Mouse (Mus musculus) left cerebral cortex, adult 6 months (tissue): Measurements from ENCODE around the gene Gm20388. TPM values are rescaled to one million over a fixed set of nuclear protein-coding genes. Genes with fewer than 3 reads are reported as not detected.

Source experiments
- polyA plus RNA-seq: library from polyadenylated mRNA; unstranded; fragments of <200 nt; fragmentation: Nextera tagmentation; gene quantifications from 2 replicates; pipeline ENCODE4 v1.2.3, GENCODE M21; 2021

The Gm20388 gene
- polyA plus RNA-seq, 1 experiment from 2014 or later = not detected

GRCm38 (mm10) chr8:121107668-121108656 lies 1197.3 kb downstream of the Gm20388 start, which contains the start of gene Mthfsd:
Gene Mthfsd (minus strand): TSS chr8:121108392.

GRCm38 (mm10) chr8:121115948-121116347 lies 1205.3 kb downstream of the Gm20388 start, which contains the start of gene Foxc2:
Gene Foxc2 (plus strand): TSS chr8:121116171.

GRCm38 (mm10) chr8:121127756-121128375 lies 1217.2 kb downstream of the Gm20388 start, which contains the start of gene Foxl1:
Gene Foxl1 (plus strand): TSS chr8:121127940.

GRCm38 (mm10) chr8:121544276-121544785 lies 1633.7 kb downstream of the Gm20388 start, which contains the start of gene 1700018B08Rik:
Gene 1700018B08Rik (minus strand): TSS chr8:121544320.

GRCm38 (mm10) chr8:121578676-121579451 lies 1668.2 kb downstream of the Gm20388 start, which contains the start of gene Fbxo31:
Gene Fbxo31 (minus strand): TSS chr8:121578806.

GRCm38 (mm10) chr8:121590203-121591177 lies 1679.8 kb downstream of the Gm20388 start, which contains the start of gene Map1lc3b:
Gene Map1lc3b (plus strand): TSS chr8:121590361.

GRCm38 (mm10) chr8:121652774-121653323 lies 1742.2 kb downstream of the Gm20388 start, which contains the start of gene Zcchc14:
Gene Zcchc14 (minus strand): TSS chr8:121652901.

GRCm38 (mm10) chr8:121729323-121729722 lies 1818.7 kb downstream of the Gm20388 start, which contains the start of gene Jph3:
Gene Jph3 (plus strand): TSS chr8:121729623.

GRCm38 (mm10) chr8:121829048-121829776 lies 1918.6 kb downstream of the Gm20388 start, which contains the start of gene Klhdc4:
Gene Klhdc4 (minus strand): TSS chr8:121829569.

GRCm38 (mm10) chr8:121907587-121908248 lies 1997.1 kb downstream of the Gm20388 start, which contains the start of gene Slc7a5:
Gene Slc7a5 (minus strand): TSS chr8:121907694.

GRCm38 (mm10) chr8:121944831-121945230 lies 2034.2 kb downstream of the Gm20388 start, which contains the start of gene Car5a:
Gene Car5a (minus strand): TSS chr8:121944904.

GRCm38 (mm10) chr8:121949222-121949800 lies 2038.7 kb downstream of the Gm20388 start, which contains the start of gene Banp:
Gene Banp (plus strand): TSS chr8:121949750.

GRCm38 (mm10) chr8:122282035-122282358 lies 2371.4 kb downstream of the Gm20388 start, which contains the start of gene Zfpm1:
Gene Zfpm1 (plus strand): TSS chr8:122282141.

GRCm38 (mm10) chr8:122360696-122361416 lies 2450.2 kb downstream of the Gm20388 start, which contains the start of gene Trhr2:
Gene Trhr2 (minus strand): TSS chr8:122360746.

GRCm38 (mm10) chr8:122376365-122377231 lies 2466.0 kb downstream of the Gm20388 start, which contains the start of gene Zc3h18:
Gene Zc3h18 (plus strand): TSS chr8:122376609.

GRCm38 (mm10) chr8:122421376-122422070 lies 2510.9 kb downstream of the Gm20388 start, which contains the start of gene Il17c:
Gene Il17c (plus strand): TSS chr8:122422020.

